Mouse (Mus musculus) Muller cell, postnatal 12 days (primary cell): ENCODE data around the gene Tspan17.
"Not testable (repeated sequence)": the region's sequence is repeated elsewhere in the genome, so short reads cannot be mapped to it uniquely, and the experiment has no call there.

ENCODE experiments used
- DNase-seq: peaks from one replicate; pipeline ENCODE4 v3.0.0-alpha.2; 2015; ENCODE audit errors: inconsistent ontology term

The Tspan17 gene

DNA sequence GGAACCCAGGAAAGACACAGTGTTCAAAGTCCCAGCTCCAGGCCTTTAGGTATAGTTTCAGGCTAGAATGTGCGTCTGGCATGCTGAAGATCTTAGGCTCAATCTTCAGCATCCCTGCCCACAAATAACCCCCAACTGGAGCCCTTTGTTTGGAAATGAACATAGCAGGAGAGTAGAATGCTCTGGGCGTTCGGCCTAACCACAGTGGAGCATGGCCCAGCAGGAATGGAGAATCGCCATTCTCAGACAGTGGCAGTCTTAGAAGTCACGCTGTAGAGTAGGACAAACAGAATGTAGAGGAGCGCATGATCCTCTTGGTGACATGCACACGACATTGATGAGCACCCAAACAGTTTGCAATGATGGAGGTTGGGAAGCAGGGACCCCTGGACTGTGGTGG is 28.3 kb upstream of the Tspan17 start:
- no peak for DNase-seq

- DNase-seq = no peak
These were observed 23.6 kb upstream of the Tspan17 start for GRCm38 (mm10) chr13:54765281-54766191.

DNA sequence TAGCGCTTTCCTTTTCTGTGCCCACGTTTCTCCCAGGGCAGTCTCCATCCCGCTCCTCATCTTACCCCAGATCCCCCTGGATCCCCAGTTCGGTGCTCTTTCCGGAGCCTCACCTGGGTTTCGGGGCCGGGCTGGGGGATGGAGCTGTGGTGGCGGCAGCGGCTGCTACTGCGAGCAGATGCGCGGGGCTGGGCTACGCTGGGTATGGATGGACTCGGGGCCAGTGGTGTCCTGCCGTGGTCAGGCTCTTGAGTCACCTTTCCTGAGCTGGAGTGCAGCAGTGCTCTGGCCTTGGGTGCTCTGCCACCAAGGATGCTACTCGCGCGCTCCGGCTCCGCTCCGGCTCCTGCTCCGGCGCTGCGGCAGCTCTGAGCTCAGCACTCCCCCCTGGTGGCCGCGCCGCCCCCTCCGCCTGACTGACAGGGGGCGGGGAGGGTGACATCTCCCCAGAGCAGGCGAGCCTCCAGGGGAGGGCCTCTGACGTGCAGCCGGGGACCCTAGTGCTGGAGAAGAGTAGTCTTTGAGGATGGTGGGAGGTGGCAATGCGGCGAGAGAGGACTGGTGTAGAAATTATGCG is 22.9 kb upstream of the Tspan17 start, which contains the start of gene Sncb:
TSS of gene Sncb (minus strand) at position 404 of the 577 bp plus-strand sequence.
- DNase-seq = peak; percentile 80

DNA sequence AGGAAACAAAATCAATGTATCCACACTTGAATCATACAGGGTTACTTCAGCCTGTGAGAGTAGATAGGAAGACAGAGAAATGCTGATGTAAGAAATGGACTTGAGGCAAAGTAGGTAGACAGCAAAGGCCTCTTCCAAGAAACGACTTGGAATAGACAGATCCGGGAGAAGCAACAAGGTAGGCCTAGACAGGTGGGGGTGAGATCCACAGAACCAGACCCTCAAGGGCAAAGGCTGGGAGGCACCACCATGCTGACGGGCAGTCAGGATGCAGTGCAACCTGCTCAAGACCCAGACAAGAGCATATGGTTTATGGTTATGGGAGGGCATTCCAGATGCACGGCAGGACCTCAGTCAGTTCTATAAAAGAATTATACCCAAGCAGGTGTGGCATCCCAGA is 22.2 kb upstream of the Tspan17 start:
- no peak for DNase-seq

- peak; percentile 81 for DNase-seq
These were observed 8.6 kb upstream of the Tspan17 start for GRCm38 (mm10) chr13:54780592-54780991.

- DNase-seq = no peak
These were observed 8.1 kb upstream of the Tspan17 start for GRCm38 (mm10) chr13:54781086-54781485.

DNA sequence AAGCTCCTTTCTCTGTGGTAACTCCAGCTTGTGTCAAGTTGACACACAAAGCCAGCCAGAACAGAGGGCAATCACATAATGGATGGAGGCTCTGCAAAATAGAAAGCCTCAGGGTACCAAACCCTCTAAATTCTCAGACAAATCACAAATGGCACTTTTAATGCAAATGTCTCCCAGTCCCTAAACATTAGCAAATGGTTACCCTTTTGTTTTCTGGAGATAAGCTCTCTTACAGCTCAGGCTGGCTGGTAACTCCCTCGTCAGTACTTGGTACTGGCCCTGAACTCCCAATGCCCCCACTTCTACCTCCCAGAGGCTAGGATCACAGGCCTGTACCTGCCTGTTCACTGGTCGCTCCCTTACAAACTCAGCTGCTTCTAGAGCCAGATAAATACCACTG is 5.9 kb upstream of the Tspan17 start:
- no peak for DNase-seq

DNA sequence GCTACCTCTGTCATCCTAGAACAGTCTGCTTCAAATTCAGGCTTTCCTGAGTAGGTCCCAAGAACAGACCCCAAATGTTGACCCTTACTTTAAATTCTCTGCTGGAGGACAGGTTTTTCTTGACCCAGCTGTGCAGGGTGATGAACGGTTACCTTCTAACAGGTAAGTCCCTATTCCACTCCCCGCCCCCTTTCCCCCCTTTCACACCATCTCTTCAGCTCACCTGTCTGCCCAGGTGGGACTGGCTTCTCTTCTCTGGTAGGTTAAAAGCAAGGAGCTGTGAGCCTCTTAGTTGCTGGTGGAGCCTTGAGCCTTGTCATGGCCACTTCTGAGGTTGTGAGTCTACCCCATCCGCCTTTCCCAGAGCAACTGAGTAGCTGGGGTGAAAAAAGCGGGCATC is 5.5 kb upstream of the Tspan17 start, which contains the start of gene Eif4e1b:
TSS of gene Eif4e1b (plus strand) at position 301 of the 400 bp plus-strand sequence.
- no peak for DNase-seq

DNA sequence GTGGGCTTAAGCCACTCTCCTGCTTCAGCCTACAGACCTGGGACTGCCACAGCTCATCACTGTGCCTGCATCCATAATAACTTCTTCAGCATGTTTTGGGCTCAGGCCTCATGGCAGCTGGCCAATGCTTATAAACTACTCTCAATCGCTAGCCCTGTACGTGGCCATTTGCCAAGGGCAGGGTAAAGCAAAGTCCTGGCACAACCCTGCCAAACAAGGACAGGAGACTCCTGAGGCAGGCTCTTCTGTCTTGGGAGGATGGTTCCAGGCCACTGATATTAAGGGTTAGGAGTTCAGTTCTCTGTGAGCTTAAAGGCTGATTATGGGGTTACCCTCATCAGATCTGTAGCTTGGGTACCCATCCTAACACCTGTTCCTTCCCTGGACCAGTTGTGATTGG is 1.6 kb upstream of the Tspan17 start:
- DNase-seq = not testable (repeated sequence)

DNA sequence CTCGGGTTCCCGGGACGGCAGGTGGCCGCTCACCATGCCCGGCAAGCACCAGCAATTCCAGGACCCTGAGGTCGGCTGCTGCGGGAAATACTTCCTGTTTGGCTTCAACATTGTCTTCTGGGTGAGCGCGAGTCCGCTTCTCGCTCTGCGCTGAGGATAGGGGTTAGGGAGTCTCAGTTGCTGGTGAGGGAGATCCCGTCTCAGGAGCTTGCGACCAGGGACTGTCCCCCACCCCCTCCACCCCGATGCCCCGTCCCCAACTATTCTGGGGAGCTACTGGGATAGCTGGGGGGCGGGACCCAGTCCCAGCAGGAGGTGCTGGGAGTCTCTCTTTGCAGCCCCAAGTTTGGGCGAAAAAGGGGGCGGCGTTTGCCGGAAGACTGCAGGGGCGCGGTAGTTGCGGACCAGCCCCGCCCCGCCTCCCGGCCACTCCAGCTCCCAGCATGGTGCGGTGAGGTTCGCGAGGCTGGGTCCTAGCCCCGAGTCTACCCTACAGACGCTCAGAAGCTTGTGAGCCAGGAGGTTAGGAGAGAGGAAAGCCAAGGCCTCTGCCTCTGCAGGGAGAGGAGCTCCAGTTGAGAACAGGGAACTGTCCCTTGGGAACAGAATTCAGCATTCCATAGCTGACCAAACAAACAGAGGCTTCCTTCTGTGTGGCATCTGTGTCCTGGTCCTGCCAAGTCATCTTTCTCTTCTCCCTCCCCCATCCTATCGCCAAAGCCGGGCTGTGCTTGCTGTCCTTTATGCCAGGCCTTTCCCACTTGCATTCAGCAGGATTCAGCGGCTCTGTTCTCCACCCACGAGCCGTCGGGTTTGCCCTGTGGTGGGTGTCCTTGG is 602 bp downstream of the Tspan17 start:
- peak; percentile 82 for DNase-seq

DNA sequence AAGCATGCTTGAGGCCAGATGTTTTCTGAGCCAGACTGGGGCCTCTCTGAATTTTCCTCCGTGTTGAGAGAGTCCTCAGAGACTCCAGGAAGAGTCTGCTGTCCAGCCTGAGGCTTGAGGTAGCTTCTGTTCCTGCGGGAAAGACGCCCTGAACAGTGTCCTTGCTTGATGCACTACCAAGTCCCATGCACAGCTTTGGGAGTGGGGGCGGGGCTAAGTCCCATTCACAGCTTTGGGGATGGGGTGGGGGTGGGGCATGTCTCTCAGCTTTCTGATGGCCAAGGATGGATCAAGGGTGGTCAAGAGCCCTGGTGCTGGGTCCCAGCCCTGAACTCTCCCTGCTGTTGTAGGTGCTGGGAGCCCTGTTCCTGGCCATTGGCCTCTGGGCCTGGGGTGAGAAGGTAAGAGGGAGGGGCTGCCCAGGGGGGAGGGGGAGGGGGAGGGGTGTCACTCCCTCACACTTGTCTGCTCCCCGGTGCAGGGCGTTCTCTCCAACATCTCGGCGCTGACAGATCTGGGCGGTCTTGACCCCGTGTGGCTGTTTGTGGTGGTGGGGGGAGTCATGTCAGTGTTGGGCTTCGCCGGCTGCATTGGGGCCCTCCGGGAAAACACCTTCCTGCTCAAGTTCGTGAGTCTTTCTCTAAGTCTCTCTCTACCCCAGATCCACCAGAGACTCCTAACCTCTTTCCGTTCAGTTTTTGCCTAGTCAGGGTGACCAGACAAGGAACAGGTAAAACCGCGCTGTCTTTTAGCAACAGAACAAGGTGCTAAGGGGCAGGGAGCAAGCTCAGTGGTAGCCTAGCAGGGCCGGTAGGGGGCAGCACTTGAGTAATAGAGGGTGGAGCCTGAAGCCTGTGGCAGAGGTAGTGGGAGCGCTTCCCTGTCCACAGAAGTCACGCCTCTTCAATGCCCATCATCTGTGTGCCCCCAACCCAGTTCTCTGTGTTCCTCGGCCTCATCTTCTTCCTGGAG is 3.4 kb downstream of the Tspan17 start:
- no peak for DNase-seq

- DNase-seq = no peak
These were observed 4.9 kb downstream of the Tspan17 start for GRCm38 (mm10) chr13:54794002-54794577.

DNA sequence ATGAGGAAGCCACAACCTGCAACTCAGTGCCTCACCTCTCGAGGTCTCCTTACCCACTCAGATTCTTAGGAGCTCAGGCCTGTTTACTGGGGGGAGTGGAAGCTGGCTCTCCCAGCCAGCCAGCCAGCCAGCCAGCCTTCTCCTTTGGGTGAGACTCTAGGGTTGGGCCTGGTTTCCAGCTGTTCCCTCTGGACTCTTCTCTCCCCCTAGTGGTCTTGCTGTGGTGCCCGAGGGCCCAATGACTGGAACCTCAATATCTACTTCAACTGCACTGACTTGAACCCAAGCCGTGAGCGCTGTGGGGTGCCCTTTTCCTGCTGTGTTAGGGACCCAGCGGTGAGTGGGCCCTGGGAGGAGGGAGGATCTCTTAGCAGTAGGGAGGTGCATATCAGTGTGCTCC is 5.7 kb downstream of the Tspan17 start:
- DNase-seq = no peak

- DNase-seq = no peak
These were observed 8.2 kb downstream of the Tspan17 start for GRCm38 (mm10) chr13:54797356-54797755.

GRCm38 (mm10) chr13:54797861-54798643 is 8.9 kb downstream of the Tspan17 start:
- no peak for DNase-seq

DNA sequence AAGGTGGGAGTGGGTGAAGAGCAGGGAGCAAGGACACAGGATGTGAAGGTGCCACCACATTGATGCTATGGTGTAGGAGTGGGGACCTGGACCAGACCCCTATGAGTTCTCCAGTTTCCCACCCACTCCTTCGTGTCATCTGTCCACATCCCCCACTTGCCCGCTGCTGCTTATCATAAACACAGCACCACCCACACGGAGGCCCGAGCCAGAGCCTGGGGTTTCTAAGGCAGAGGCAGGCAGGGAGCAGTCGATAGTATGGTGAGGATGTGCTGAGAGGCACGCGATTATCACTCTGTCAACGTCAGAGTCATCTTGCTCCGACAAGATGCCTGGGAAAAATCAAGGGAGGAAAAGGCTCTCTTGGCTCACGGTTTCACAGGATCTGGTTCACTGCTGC is 9.6 kb downstream of the Tspan17 start:
- no peak for DNase-seq

DNA sequence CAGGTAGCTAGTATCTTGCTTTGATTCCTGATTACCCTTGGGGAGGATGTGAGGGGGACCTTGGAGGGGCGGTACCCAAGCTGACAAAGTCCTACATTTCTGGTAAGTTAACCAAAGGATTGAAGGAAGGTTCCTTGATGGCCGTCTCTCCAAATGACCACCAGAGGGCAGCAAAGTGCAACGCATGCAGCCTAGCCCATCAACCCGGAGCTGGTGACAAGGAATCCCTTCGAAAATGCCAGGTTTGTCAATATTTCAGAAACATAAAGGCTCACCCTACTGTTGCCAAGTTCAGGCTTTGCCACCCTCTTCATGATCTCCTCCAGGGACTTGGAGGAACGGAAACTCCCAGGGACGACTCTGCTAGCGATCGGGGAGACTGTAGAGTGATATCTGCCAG is 10.5 kb downstream of the Tspan17 start:
- peak; percentile 66 for DNase-seq

DNA sequence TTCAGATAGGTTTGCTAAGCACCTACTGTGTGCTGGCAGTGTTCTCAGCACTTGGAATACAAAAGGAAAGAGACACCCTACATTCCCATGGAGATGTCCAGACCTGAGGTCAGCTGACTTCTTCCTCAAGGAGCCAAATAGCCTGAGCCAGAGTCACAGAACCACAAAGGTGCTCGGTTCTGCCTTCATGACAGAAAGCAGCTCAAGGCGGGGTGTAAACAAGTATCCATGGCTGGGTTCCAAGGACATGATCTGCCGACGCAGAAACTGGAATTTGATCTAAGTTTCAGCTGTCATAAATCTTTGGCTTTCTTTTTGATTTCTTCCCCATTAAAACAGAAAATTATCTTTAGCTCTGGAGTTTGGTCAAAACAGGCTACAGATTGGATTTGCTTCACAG is 11.0 kb downstream of the Tspan17 start:
- no peak for DNase-seq

DNA sequence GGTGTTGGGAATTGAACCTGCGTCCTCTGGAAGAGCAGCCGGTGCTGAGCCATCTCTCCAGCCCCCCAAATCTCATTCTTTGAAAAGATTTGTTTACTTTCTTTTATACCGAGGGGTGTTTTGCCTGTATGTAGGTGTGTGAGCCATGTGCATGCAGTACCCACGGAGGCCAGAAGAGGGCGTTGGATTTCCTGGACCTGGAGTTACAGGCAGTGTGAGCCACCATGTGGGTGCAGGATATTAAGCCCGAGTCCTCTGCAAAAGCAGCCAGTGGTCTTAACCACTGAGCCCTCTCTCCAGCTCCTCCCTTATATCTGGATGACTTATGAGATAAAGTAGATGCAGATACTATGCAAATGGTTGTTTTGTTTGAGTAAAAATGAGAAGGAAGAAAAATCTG is 13.8 kb downstream of the Tspan17 start:
- DNase-seq = no peak
